Mouse (Mus musculus) kidney, adult 2 months (tissue): Measurements from ENCODE around the gene Gria2. TPM values are rescaled to one million over a fixed set of nuclear protein-coding genes. Genes with fewer than 3 reads are reported as not detected.

Experiments
- DNase-seq: peaks from one replicate; pipeline ENCODE4 v3.0.0; 2021
- H3K27ac ChIP-seq: fragments of 200-500 bp; 2 replicates; pipeline ENCODE4 v1.5.1; 2012; ENCODE audit warnings: low read depth, low read length, control low read depth, inconsistent platforms; ENCODE audit not compliant: insufficient read depth
- H3K27me3 ChIP-seq: fragments of 200-500 bp; replicated peaks from 2 replicates; pipeline ENCODE4 v1.6.1; 2012; ENCODE audit warnings: mild to moderate bottlenecking, moderate library complexity, low read length, inconsistent platforms; ENCODE audit not compliant: control insufficient read depth, insufficient read depth
- H3K36me3 ChIP-seq: fragments of 200-500 bp; 2 replicates; pipeline ENCODE4 v1.6.1; 2012; ENCODE audit warnings: mild to moderate bottlenecking, moderate library complexity, low read length, inconsistent platforms; ENCODE audit not compliant: control insufficient read depth, insufficient read depth
- H3K4me1 ChIP-seq: fragments of 200-500 bp; 2 replicates; pipeline ENCODE4 v1.6.1; 2011; ENCODE audit warnings: low read length; ENCODE audit not compliant: control insufficient read depth, insufficient read depth
- H3K4me3 ChIP-seq: fragments of 200-500 bp; 2 replicates; pipeline ENCODE4 v1.5.1; 2011; ENCODE audit warnings: mild to moderate bottlenecking, low read depth, low read length, control low read depth; ENCODE audit not compliant: insufficient read depth
- CTCF ChIP-seq: fragments of 200-500 bp; conservative IDR thresholded peaks from 2 replicates; pipeline ENCODE4 v1.5.1; 2011; ENCODE audit warnings: low read depth, mild to moderate bottlenecking, control low read depth, low read length, moderate library complexity, mixed read lengths; ENCODE audit not compliant: insufficient read depth, insufficient read length
- POLR2A ChIP-seq: fragments of 200-500 bp; IDR thresholded peaks from one replicate; pipeline ENCODE4 v1.6.1; 2011; ENCODE audit warnings: low read depth, low read length, control low read depth
- WGBS: fragments of 180-500 bp; shearing (Covaris S2); methylation state at CpG from one replicate; pipeline ENCODE4 v1.1.7; 2018; 5-methylcytosine and 5-hydroxymethylcytosine counted together
- polyA plus RNA-seq: library from polyadenylated mRNA; depleted of rRNA; stranded (reverse); fragments of >200 nt; gene quantifications from 2 replicates; pipeline ENCODE4 v1.2.3, GENCODE M21; 2012

Gria2 gene
- polyA plus RNA-seq, 1 experiment: 0.06 TPM

DNA sequence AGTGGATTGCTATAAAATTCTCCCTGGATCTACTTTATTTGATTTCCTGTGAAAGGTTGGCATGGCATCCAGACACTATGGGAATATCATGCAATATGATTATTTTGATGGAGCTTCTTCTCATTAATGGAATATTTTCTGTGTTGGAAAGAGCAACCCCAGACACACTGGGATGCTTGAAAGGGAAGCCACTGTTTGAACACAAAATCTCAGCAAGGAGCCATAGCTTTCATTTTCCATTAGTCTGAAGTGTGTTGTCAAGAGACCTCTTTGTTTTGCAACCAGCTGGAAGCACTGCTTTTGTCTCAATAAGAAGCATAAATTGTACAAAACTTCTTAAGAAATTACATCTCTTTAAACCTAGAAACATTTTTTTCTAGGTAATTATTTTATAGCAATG lies 51.8 kb downstream of the Gria2 start:
- no peak for TF ChIP-seq POLR2A
- TF ChIP-seq CTCF: no peak
- Histone ChIP-seq H3K4me3 (no peak overlapping the region), H3K36me3 (no peaks in the 10 kb centered on the region), H3K27ac (no peak overlapping the region), H3K4me1 (no peaks in the 10 kb centered on the region), H3K27me3 (no peaks in the 10 kb centered on the region)
- DNase-seq: no peak

DNA sequence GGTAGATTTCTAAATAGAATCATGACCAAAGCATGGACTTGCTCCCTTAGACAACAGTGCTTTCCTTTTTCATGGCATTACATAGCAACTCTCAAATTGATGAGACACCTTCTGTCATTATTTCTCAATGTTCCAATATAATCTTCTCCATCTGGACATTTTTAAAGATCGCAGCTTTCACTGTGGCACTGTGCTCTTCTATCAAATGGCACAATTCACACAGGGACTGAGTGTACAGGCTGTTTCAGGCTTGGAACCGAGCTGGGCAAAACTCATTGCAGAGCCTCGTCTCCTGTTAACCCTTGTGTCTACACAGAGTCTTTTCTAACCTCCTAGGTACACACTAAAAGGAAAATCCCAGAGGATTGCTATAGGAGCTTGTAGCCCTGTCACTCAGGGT lies 77.4 kb downstream of the Gria2 start:
- DNase-seq: no peak
- Histone ChIP-seq H3K27ac (no peak overlapping the region), H3K36me3 (no peaks in the 10 kb centered on the region), H3K4me1 (no peaks in the 10 kb centered on the region), H3K4me3 (no peak overlapping the region), H3K27me3 (no peaks in the 10 kb centered on the region)
- no peak for TF ChIP-seq POLR2A
- TF ChIP-seq CTCF: no peak
- 62% methylated on average over 3 of the region's 3 CpGs for WGBS

DNA sequence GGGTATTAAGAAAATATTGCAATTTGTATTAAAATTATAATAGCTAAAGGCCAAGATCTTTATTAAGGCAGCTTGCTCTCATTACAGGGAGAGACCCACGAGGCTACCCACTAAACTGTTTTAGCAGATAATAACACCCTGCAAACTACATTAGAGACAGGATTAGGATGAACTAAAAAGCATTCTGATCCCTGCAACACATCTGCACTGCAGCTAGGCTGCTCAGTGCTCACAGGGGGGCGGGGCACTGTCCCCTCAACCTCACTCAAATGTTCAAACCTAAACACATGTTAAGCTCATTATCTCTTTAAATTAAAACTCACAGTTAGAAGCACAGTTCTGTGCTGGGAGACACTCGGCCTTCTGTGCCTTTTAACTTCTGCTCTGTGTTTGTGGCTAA lies 89.5 kb downstream of the Gria2 start:
- no peaks in the 10 kb centered on the region for H3K27me3 ChIP-seq
- no peaks in the 10 kb centered on the region for H3K36me3 ChIP-seq
- DNase-seq: no peak
- H3K4me1 ChIP-seq: no peaks in the 10 kb centered on the region
- WGBS: 38% methylated on average over 3 of the region's 3 CpGs
- no peak for TF ChIP-seq POLR2A
- TF ChIP-seq CTCF: no peak
- H3K4me3 ChIP-seq: no peak overlapping the region
- H3K27ac ChIP-seq: no peak overlapping the region

DNA sequence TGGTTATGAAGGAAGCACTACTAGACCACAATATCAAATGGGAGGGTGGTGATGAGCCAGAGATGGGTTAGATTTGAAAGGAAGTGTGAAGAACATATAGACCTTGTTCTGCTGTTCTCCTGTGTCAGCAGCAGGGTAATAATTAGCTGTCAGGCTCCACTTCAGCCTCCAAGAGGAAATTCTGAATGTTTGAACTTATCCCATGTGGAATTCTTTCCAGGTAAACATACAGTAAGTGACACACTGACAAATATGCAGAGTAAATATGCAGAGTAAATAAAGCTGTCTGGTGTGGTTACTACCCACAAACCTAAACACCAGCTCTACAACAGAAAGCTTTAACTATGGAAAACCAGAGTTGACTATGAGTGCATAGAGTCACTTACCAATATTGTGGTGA lies 93.6 kb downstream of the Gria2 start:
- H3K36me3 ChIP-seq: no peaks in the 10 kb centered on the region
- TF ChIP-seq POLR2A (no peak), CTCF (no peak)
- no peak overlapping the region for H3K4me3 ChIP-seq
- H3K4me1 ChIP-seq: no peaks in the 10 kb centered on the region
- DNase-seq: no peak
- H3K27me3 ChIP-seq: no peaks in the 10 kb centered on the region
- no peak overlapping the region for H3K27ac ChIP-seq

DNA sequence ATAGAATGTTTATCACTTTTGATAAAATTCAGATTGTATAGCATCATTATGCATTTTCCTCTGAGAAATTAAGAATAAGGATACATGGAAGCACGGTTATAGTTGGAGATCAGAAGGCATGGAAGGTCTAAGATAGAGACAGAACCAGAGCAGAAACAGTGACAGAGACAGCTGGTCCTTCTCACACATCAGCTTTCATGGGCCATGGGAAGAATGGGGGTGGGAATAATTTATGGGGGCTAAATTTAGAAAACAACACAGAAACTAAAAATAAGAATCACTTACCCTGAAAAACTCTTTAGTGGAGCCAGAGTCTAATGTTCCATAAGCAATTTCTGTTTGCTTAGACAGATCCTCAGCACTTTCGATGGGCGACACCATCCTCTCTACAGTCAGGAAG lies 100.5 kb downstream of the Gria2 start:
- no peak for DNase-seq
- TF ChIP-seq POLR2A (no peak), CTCF (no peak)
- Histone ChIP-seq H3K27ac (no peak overlapping the region), H3K27me3 (no peaks in the 10 kb centered on the region), H3K4me1 (no peaks in the 10 kb centered on the region), H3K4me3 (no peak overlapping the region), H3K36me3 (no peaks in the 10 kb centered on the region)
- 44% methylated on average over 3 of the region's 3 CpGs for WGBS

DNA sequence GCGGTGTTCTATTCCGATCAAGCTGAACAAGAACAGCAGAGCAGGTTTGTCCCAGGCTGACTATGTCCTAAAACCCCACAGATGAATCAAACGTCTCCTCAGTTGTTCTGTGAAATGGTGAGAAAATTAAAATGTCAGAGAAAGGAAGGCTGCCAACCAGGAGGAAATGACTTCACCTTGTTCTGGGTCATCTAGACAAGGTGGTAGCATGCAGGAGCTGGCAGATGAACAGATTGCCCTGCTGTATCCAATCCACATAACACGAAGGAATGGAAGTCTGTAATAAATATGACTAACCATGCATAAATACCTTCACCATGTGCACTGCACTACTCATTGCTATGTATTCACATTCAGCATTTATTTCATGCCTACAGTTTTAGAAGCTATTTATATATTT lies 105.1 kb downstream of the Gria2 start:
- H3K4me3 ChIP-seq: no peak overlapping the region
- no peak overlapping the region for H3K27ac ChIP-seq
- H3K4me1 ChIP-seq: no peaks in the 10 kb centered on the region
- TF ChIP-seq CTCF: no peak
- no peak for TF ChIP-seq POLR2A
- no peaks in the 10 kb centered on the region for H3K27me3 ChIP-seq
- DNase-seq: no peak
- 74% methylated on average over 4 of the region's 4 CpGs for WGBS
- H3K36me3 ChIP-seq: no peaks in the 10 kb centered on the region

DNA sequence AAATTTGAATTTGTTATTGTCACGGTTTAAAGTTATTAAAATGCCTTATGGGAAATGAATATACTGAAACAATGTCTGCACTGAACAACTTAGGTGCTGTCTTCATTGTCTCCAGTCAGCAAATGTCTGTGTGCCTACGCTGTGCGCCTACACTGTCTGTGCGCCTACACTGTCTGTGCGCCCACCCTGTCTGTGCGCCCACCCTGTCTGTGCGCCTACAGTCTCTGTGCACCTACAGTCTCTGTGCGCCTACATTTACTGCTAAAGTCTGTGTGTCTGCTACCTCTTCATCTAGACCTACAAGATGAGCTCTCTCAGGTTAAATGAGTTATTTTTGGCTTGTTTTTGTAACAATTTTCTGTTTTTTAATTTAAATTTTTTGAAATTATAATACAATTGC lies 107.7 kb downstream of the Gria2 start:
- no peaks in the 10 kb centered on the region for H3K36me3 ChIP-seq
- DNase-seq: no peak
- no peak for TF ChIP-seq POLR2A
- no peak for TF ChIP-seq CTCF
- H3K4me3 ChIP-seq: no peak overlapping the region
- H3K27me3 ChIP-seq: no peaks in the 10 kb centered on the region
- H3K27ac ChIP-seq: no peak overlapping the region
- no peaks in the 10 kb centered on the region for H3K4me1 ChIP-seq
- over 99% methylated on average over 8 of the region's 8 CpGs for WGBS

DNA sequence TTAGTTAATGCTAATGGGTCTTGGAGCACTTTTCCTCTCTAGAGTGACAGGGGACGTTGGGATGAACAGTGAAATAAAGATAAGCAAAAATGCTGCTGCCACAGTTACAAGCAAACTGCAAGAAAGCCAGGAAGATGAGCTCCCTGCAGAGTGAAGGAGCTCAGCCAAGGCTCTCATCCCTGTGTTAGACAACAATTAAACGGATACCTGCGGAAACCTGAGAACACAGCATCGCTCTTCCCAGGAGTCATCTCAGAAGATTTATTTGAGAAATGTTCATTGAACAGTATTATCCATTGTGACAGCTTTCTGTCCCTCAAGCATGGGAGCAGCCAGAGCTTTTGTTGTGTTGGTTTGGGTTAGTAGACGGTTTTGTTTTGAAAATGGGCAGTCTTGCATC lies 137.5 kb downstream of the Gria2 start:
- no peaks in the 10 kb centered on the region for H3K4me1 ChIP-seq
- no peak for DNase-seq
- TF ChIP-seq POLR2A: no peak
- TF ChIP-seq CTCF: no peak
- H3K4me3 ChIP-seq: no peak overlapping the region
- WGBS: 51% methylated on average over 5 of the region's 5 CpGs
- no peaks in the 10 kb centered on the region for H3K27me3 ChIP-seq
- H3K36me3 ChIP-seq: no peaks in the 10 kb centered on the region
- no peak overlapping the region for H3K27ac ChIP-seq
